ENCODE assay signal across 8 mouse cellular contexts in the genomic region with DNA sequence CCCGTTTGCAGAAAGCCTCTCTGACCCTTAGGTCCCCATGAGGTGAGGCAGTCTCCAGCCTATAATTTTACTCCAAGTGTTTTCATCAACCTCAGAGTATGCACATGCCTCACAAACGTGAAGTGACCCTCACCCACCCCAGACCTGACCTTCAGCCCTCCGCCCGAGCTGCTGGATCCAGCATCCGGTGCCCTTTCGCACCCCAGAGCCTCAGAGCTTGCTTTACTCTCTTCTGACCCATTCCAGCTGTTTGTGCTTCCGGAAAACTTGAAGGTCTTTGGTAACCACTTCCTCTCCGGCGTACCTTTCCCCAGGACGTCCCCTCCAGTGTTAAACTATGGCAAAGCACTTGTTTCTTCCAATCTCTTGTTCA. TPM values are rescaled to one million over a fixed set of nuclear protein-coding genes. Genes with fewer than 3 reads are reported as not detected.
DNase-seq lines count a peak whose midpoint lies in the region; ATAC-seq lines count a peak whose summit lies in the region.

No protein-coding gene starts in this region.

- no peaks in the 10 kb centered on the region for H3K9me3 ChIP-seq in lung, embryonic 15.5 days
- no peaks in the 10 kb centered on the region for H3K9me3 ChIP-seq in embryonic facial prominence, embryonic 12.5 days
- H3K9me3 ChIP-seq in kidney, embryonic 14.5 days (ENCODE audit: control insufficient read depth, low read length): no peaks in the 10 kb centered on the region

- no peak for ATAC-seq in lung, embryonic 15.5 days (ENCODE audit: borderline replicate concordance, extremely low read depth, low FRiP score, low TSS enrichment)
- no peak for ATAC-seq in embryonic facial prominence, embryonic 12.5 days (ENCODE audit: insufficient number of reproducible peaks, insufficient read depth, low FRiP score, low TSS enrichment)
- ATAC-seq in kidney, embryonic 14.5 days (ENCODE audit: low FRiP score, low TSS enrichment): peak; percentile 4; the same call in 1 of the 2 replicates
- peak; percentile 12; the same call in 1 of the 2 replicates for ATAC-seq in megakaryocyte, adult 5-6 weeks (ENCODE audit: poor library complexity, severe bottlenecking)

- H3K27ac ChIP-seq in lung, embryonic 15.5 days: peak overlapping the region; percentile 72
- H3K27ac ChIP-seq in embryonic facial prominence, embryonic 12.5 days: no peak overlapping the region
- peak overlapping the region; percentile 78; the same call in 1 of the 2 replicates for H3K27ac ChIP-seq in kidney, embryonic 14.5 days (ENCODE audit: low read depth, low read length)

- H3K36me3 ChIP-seq in lung, embryonic 15.5 days: no peaks in the 10 kb centered on the region
- peaks cover under 1% of the 10 kb centered on the region for H3K36me3 ChIP-seq in embryonic facial prominence, embryonic 12.5 days
- peaks cover 5% of the 10 kb centered on the region; the same call in 1 of the 2 replicates for H3K36me3 ChIP-seq in kidney, embryonic 14.5 days (ENCODE audit: control insufficient read depth, insufficient read depth, low read length)

- H3K4me3 ChIP-seq in lung, embryonic 15.5 days: peak overlapping the region; percentile 95
- H3K4me3 ChIP-seq in embryonic facial prominence, embryonic 12.5 days: peak overlapping the region; percentile 92
- H3K4me3 ChIP-seq in kidney, embryonic 14.5 days (ENCODE audit: low read length): peak overlapping the region; percentile 89

- H3K9ac ChIP-seq in lung, embryonic 15.5 days: peak overlapping the region; percentile 60
- H3K9ac ChIP-seq in embryonic facial prominence, embryonic 12.5 days: peak overlapping the region; percentile 70
- peak overlapping the region; percentile 61 for H3K9ac ChIP-seq in kidney, embryonic 14.5 days (ENCODE audit: low read depth, low read length)

- peaks cover 46% of the 10 kb centered on the region for H3K4me1 ChIP-seq in lung, embryonic 15.5 days
- peaks cover 24% of the 10 kb centered on the region for H3K4me1 ChIP-seq in embryonic facial prominence, embryonic 12.5 days
- H3K4me1 ChIP-seq in kidney, embryonic 14.5 days (ENCODE audit: control insufficient read depth, insufficient read depth, low read length): peaks cover 20% of the 10 kb centered on the region

- H3K4me2 ChIP-seq in lung, embryonic 15.5 days: peak overlapping the region; percentile 90
- peak overlapping the region; percentile 91 for H3K4me2 ChIP-seq in embryonic facial prominence, embryonic 12.5 days (replicated peaks)
- H3K4me2 ChIP-seq in kidney, embryonic 14.5 days (replicated peaks; ENCODE audit: low read depth, low read length): peak overlapping the region; percentile 92

- no peak for DNase-seq in lung, postnatal 36 days
- peak; percentile 60 for DNase-seq in thymus, postnatal 25 days
- no peak for DNase-seq in right cerebral cortex, adult 2 months (ENCODE audit: low spot score in 2 of 2)
- no peak for DNase-seq in retina, embryonic 14.5 days (ENCODE audit: low spot score)

- no peaks in the 10 kb centered on the region for H3K27me3 ChIP-seq in lung, embryonic 15.5 days
- H3K27me3 ChIP-seq in embryonic facial prominence, embryonic 12.5 days: no peaks in the 10 kb centered on the region
- H3K27me3 ChIP-seq in kidney, embryonic 14.5 days (ENCODE audit: control insufficient read depth, insufficient read depth, low read length): no peaks in the 10 kb centered on the region

- WGBS in lung, embryonic 15.5 days: 18% methylated on average over 10 of the region's 10 CpGs
- WGBS in embryonic facial prominence, embryonic 12.5 days: 12% methylated on average over 10 of the region's 10 CpGs
- WGBS in kidney, embryonic 14.5 days: 12% methylated on average over 10 of the region's 10 CpGs

RNA-seq across cellular contexts. Expression of gene Ccne1, which starts 0.9 kb away (rescaled TPM):
- 57.6 and 59.4 TPM in 2 replicates for polyA plus RNA-seq in lung, embryonic 15.5 days (2015; fragmentation: Nextera tagmentation; extraction: Ambion mirVana)
- polyA plus RNA-seq in embryonic facial prominence, embryonic 12.5 days (2016; fragmentation: Nextera tagmentation; extraction: Ambion mirVana): 73.4 and 75.3 TPM in 2 replicates
- polyA plus RNA-seq in kidney, embryonic 14.5 days (2014; fragmentation: Nextera tagmentation; extraction: Ambion mirVana): 89.3 and 100 TPM in 2 replicates
- 22.8 and 23.6 TPM in 2 replicates for total RNA-seq in megakaryocyte, adult 5-6 weeks (2015)
- total RNA-seq in megakaryocyte, adult 5-6 weeks (2017): 33.4 and 37.7 TPM in 2 replicates

Comparison
In these comparisons a context has a peak if more than half of its experiments do, and no peak if none do; other contexts are left out.
1. ATAC-seq: peak in kidney, embryonic 14.5 days (single experiment) and megakaryocyte, adult 5-6 weeks (single experiment); none in lung, embryonic 15.5 days (single experiment) and embryonic facial prominence, embryonic 12.5 days (single experiment).
2. Peak in every context shown above with its lines, with median percentiles within 50 percentile points of each other: H3K4me2 ChIP-seq, H3K4me3 ChIP-seq and H3K9ac ChIP-seq.